Mouse (Mus musculus): ENCODE measurements around the gene Ccdc39.

The Ccdc39 gene

GRCm38 (mm10) chr3:33799617-33800512, 44.2 kb downstream of the Ccdc39 start, which contains the start of gene Ttc14:
Gene Ttc14 (plus strand): TSS chr3:33799832.
- peak; percentile 98 to 99 for DNase-seq (ENCODE audit: inconsistent age in 2 of 2, low spot score in 1 of 2)

GRCm38 (mm10) chr3:33790975-33791374, 53.1 kb downstream of the Ccdc39 start:
- DNase-seq (ENCODE audit: inconsistent age in 2 of 2, low spot score in 1 of 2), result no peak

All from adrenal gland, adult (tissue).